7 mouse cellular contexts compared by ENCODE assay signal in the genomic region with DNA sequence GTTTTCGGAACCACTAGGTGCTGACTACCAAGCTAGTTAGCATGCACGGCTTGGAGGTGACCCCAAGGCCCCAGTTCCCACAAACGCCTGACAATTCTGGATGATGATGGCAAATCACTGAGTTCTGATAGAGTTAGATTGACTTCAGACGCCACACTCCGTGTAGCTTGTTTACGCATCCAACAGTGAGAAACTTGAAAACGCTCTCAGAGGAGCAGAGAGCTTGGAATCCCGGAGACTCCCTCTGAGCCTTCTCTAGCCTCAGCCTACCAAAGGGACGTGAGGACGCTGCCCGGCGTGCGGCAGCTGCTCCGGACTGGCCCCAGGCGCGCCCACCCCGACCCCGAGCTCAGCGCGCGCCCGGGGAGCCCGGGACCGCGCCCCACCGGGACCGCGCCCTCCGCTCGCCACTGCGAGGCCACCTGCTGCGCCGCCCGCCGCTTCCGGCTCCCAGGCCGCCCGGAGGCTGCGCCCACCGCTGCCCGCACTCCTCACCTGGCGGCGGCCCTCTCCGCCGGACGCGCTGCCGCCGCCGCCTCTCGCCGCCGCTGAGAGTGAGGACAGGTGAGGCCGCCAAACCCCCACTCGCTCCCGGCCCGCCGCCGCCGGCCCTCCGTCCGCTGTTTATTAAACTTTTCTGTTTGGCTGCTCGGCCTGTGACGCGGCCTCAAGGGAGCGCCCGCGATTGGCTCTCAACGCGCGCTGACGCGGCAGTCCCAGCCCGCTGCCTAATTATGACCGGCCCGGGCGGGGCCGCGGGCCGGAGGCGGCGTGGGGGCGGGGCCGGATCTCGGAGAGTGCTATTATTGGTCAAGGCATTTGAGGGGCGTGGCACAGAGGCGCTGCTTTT. TPM values are rescaled to one million over a fixed set of nuclear protein-coding genes. Genes with fewer than 3 reads are reported as not detected.
DNase-seq lines count a peak whose midpoint lies in the region; ATAC-seq and TF ChIP-seq lines count a peak whose summit lies in the region.

A gene (minus strand): TSS at position 709 of the 850 bp plus-strand sequence.

- peak; percentile 48; the same call in 1 of the 2 replicates for TF ChIP-seq POLR2A in small intestine, adult 2 months (IDR thresholded peaks at IDR 0.05; ENCODE audit: low read depth, low read length)

- peak within 1 kb of the TSS; percentile 94 for H3K9ac ChIP-seq in intestine, postnatal 0 days (ENCODE audit: low read depth, low read length)
- peak within 1 kb of the TSS; percentile 71 for H3K9ac ChIP-seq in midbrain, embryonic 12.5 days (replicated peaks)

- peaks cover 7% of the 10 kb centered on the region; the same call in 1 of the 2 replicates for H3K4me1 ChIP-seq in intestine, postnatal 0 days (replicated peaks; ENCODE audit: control insufficient read depth, insufficient read depth, low read length)
- H3K4me1 ChIP-seq in midbrain, embryonic 12.5 days = peaks cover 15% of the 10 kb centered on the region
- H3K4me1 ChIP-seq in small intestine, adult 2 months (ENCODE audit: control insufficient read depth, insufficient read depth, insufficient read length, low read length) = peaks cover 11% of the 10 kb centered on the region; the same call in 1 of the 2 replicates

- H3K36me3 ChIP-seq in intestine, postnatal 0 days (ENCODE audit: control insufficient read depth, insufficient read depth) = no peaks in the 10 kb centered on the region
- no peaks in the 10 kb centered on the region for H3K36me3 ChIP-seq in midbrain, embryonic 12.5 days
- H3K36me3 ChIP-seq in small intestine, adult 2 months (ENCODE audit: control insufficient read depth, insufficient read depth, low read length) = no peaks in the 10 kb centered on the region

- TF ChIP-seq CTCF in intestine, postnatal 0 days (IDR thresholded peaks at IDR 0.05; ENCODE audit: low read depth) = no peak
- TF ChIP-seq CTCF in small intestine, adult 2 months (IDR thresholded peaks at IDR 0.05; ENCODE audit: extremely low read depth, insufficient read length, insufficient replicate concordance, low read depth, low read length) = no peak

- H3K4me3 ChIP-seq in intestine, postnatal 0 days (ENCODE audit: low read depth, low read length) = peak within 1 kb of the TSS; percentile 97
- H3K4me3 ChIP-seq in midbrain, embryonic 12.5 days = peak within 1 kb of the TSS; percentile 94
- peak within 1 kb of the TSS; percentile 93 for H3K4me3 ChIP-seq in small intestine, adult 2 months (ENCODE audit: low read depth, low read length)

- no peaks in the 10 kb centered on the region for H3K9me3 ChIP-seq in intestine, postnatal 0 days (ENCODE audit: control insufficient read depth)
- no peaks in the 10 kb centered on the region for H3K9me3 ChIP-seq in midbrain, embryonic 12.5 days

- H3K4me2 ChIP-seq in intestine, postnatal 0 days (replicated peaks; ENCODE audit: low read depth) = peak within 1 kb of the TSS; percentile 86
- H3K4me2 ChIP-seq in midbrain, embryonic 12.5 days (replicated peaks) = peak within 1 kb of the TSS; percentile 80

- DNase-seq in adrenal gland, adult 8-10 months = peak; percentile 98
- peak; percentile 98 for DNase-seq in embryo, embryonic 9.5 days (ENCODE audit: extremely low spot score)
- DNase-seq in gonadal fat pad, adult 2 months (ENCODE audit: low read depth) = no peak
- DNase-seq in left cerebral cortex, postnatal 4 days = peak; percentile 99

- peak within 1 kb of the TSS; percentile 98 for H3K27ac ChIP-seq in intestine, postnatal 0 days (ENCODE audit: low read depth, low read length)
- peak within 1 kb of the TSS; percentile 85 for H3K27ac ChIP-seq in midbrain, embryonic 12.5 days (replicated peaks)
- H3K27ac ChIP-seq in small intestine, adult 2 months (ENCODE audit: insufficient read depth, low read depth, low read length) = peak within 1 kb of the TSS; percentile 77

- ATAC-seq in intestine, postnatal 0 days = peak; percentile 99
- peak; percentile 98 for ATAC-seq in midbrain, embryonic 12.5 days (ENCODE audit: low FRiP score, low read depth)

- intact Hi-C loops in left cerebral cortex, postnatal 4 days (cut with DNase I) = loop anchor here (10.0 kb wide), 1 partner anchor 55 kb away; no protein-coding TSS in a partner anchor

- WGBS in intestine, postnatal 0 days = under 1% methylated on average over 77 of the region's 87 CpGs
- WGBS in midbrain, embryonic 12.5 days = under 1% methylated on average over 73 of the region's 87 CpGs
- WGBS in small intestine, adult 2 months = under 1% methylated on average over 87 of the region's 87 CpGs

- no peaks in the 10 kb centered on the region for H3K27me3 ChIP-seq in intestine, postnatal 0 days (replicated peaks; ENCODE audit: control insufficient read depth, insufficient read depth, low read length)
- H3K27me3 ChIP-seq in midbrain, embryonic 12.5 days = no peaks in the 10 kb centered on the region
- no peaks in the 10 kb centered on the region for H3K27me3 ChIP-seq in small intestine, adult 2 months (ENCODE audit: control insufficient read depth, insufficient read depth, low read length)

RNA-seq across cellular contexts. Expression of the gene that starts here (rescaled TPM):
- 100 to 1,000 TPM in 3 of 4 experiments, 10 to 100 TPM in 1; 99.6 to 121 (median 113) TPM for total RNA-seq in adrenal gland, adult 8-10 months (2022)
- polyA plus RNA-seq in gonadal fat pad, adult 2 months (2012; rRNA removed) = 98.0 and 128 TPM in 2 replicates
- polyA plus RNA-seq in intestine, postnatal 0 days (2015; fragmentation: Nextera tagmentation; extraction: Ambion mirVana) = 178 and 188 TPM in 2 replicates
- 10 to 100 TPM; 66.1 to 75.1 TPM for total RNA-seq in left cerebral cortex, postnatal 4 days (2021)
- polyA plus RNA-seq in midbrain, embryonic 12.5 days (2016; fragmentation: Nextera tagmentation; extraction: Ambion mirVana) = 217 and 224 TPM in 2 replicates
- polyA plus RNA-seq in small intestine, adult 2 months (2012; rRNA removed) = 40.7 and 73.8 TPM in 2 replicates
